10 mouse cellular contexts compared by ENCODE assay signal in genomic region chr14:121128858-121129800, GRCm38 (mm10).
DNase-seq lines count a peak whose midpoint lies in the region; ATAC-seq and TF ChIP-seq lines count a peak whose summit lies in the region.
"Had no signal": no experiment of that assay in that cellular context is flagged by ENCODE, and none has a peak within 500 bp of the region (broad histone marks: within the 10 kb centered on the region; RNA-seq: fewer than 3 reads in every experiment).

No protein-coding gene starts in this region.

- 0 out of 2 replicates have a peak overlapping the region, but pooled peaks have one; percentile 35 for H3K27ac ChIP-seq in heart, embryonic 11.5 days (ENCODE audit: low read depth, low read length)
- no peak overlapping the region for H3K27ac ChIP-seq in neural tube, embryonic 12.5 days
- peak overlapping the region; percentile 87 for H3K27ac ChIP-seq in limb, embryonic 13.5 days
- H3K27ac ChIP-seq in stomach, postnatal 0 days (replicated peaks) = no peak overlapping the region
- no peak overlapping the region for H3K27ac ChIP-seq in forebrain, embryonic 16.5 days (ENCODE audit: low read length)
- H3K27ac ChIP-seq: midbrain, embryonic 12.5 days had no signal

- TF ChIP-seq CTCF in stomach, postnatal 0 days (IDR thresholded peaks at IDR 0.05; ENCODE audit: low read depth) = peak; percentile 34; the same call in 1 of the 2 replicates

- H3K4me1 ChIP-seq in heart, embryonic 11.5 days (ENCODE audit: control insufficient read depth, insufficient read depth, low read length) = peaks cover 31% of the 10 kb centered on the region
- peaks cover 13% of the 10 kb centered on the region for H3K4me1 ChIP-seq in neural tube, embryonic 12.5 days
- H3K4me1 ChIP-seq in limb, embryonic 13.5 days = peaks cover 91% of the 10 kb centered on the region
- no peaks in the 10 kb centered on the region for H3K4me1 ChIP-seq in stomach, postnatal 0 days (replicated peaks; ENCODE audit: control insufficient read depth, insufficient read depth)
- peaks cover 12% of the 10 kb centered on the region for H3K4me1 ChIP-seq in forebrain, embryonic 16.5 days (replicated peaks; ENCODE audit: control insufficient read depth, insufficient read depth, low read length)

- H3K9ac ChIP-seq in heart, embryonic 11.5 days (ENCODE audit: low read depth, low read length) = peak overlapping the region; percentile 56; the same call in 1 of the 2 replicates
- no peak overlapping the region for H3K9ac ChIP-seq in neural tube, embryonic 12.5 days
- 0 out of 2 replicates have a peak overlapping the region, but pooled peaks have one; percentile 31 for H3K9ac ChIP-seq in limb, embryonic 13.5 days
- no peak overlapping the region for H3K9ac ChIP-seq in stomach, postnatal 0 days (ENCODE audit: low read length)
- H3K9ac ChIP-seq in forebrain, embryonic 16.5 days (replicated peaks; ENCODE audit: low read depth, low read length) = no peak overlapping the region
- H3K9ac ChIP-seq: midbrain, embryonic 12.5 days had no signal

- H3K36me3 ChIP-seq in heart, embryonic 11.5 days (ENCODE audit: control insufficient read depth, insufficient read depth, low read length) = no peaks in the 10 kb centered on the region
- no peaks in the 10 kb centered on the region for H3K36me3 ChIP-seq in neural tube, embryonic 12.5 days
- peaks cover 7% of the 10 kb centered on the region for H3K36me3 ChIP-seq in limb, embryonic 13.5 days
- no peaks in the 10 kb centered on the region for H3K36me3 ChIP-seq in stomach, postnatal 0 days (ENCODE audit: control insufficient read depth, insufficient read depth, low read length)
- no peaks in the 10 kb centered on the region for H3K36me3 ChIP-seq in forebrain, embryonic 16.5 days (ENCODE audit: control insufficient read depth, insufficient read depth)
- H3K36me3 ChIP-seq: midbrain, embryonic 12.5 days had no signal

- TF ChIP-seq EP300 in stomach, postnatal 0 days (optimal IDR thresholded peaks at IDR 0.05) = no peak

- no peaks in the 10 kb centered on the region for H3K27me3 ChIP-seq in heart, embryonic 11.5 days (ENCODE audit: control insufficient read depth, insufficient read depth, low read length)
- H3K27me3 ChIP-seq in neural tube, embryonic 12.5 days (replicated peaks) = no peaks in the 10 kb centered on the region
- H3K27me3 ChIP-seq in limb, embryonic 13.5 days = no peaks in the 10 kb centered on the region
- H3K27me3 ChIP-seq in stomach, postnatal 0 days (ENCODE audit: control insufficient read depth, insufficient read depth, low read length) = no peaks in the 10 kb centered on the region
- no peaks in the 10 kb centered on the region for H3K27me3 ChIP-seq in forebrain, embryonic 16.5 days (replicated peaks; ENCODE audit: control insufficient read depth, insufficient read depth, low read length)
- H3K27me3 ChIP-seq: midbrain, embryonic 12.5 days had no signal

- DNase-seq in heart, adult 8-10 months (ENCODE audit: low spot score) = no peak
- no peak for DNase-seq in neural tube, embryonic 10.5 days (ENCODE audit: extremely low spot score, low spot score)
- no peak for DNase-seq in stomach, postnatal 0 days (ENCODE audit: low spot score)
- no peak for DNase-seq in cerebellum, postnatal 14 days
- DNase-seq: cerebellum, adult 11 months had no signal

- no peaks in the 10 kb centered on the region for H3K9me3 ChIP-seq in heart, embryonic 11.5 days (replicated peaks; ENCODE audit: control insufficient read depth, low read length)
- H3K9me3 ChIP-seq in neural tube, embryonic 12.5 days = no peaks in the 10 kb centered on the region
- H3K9me3 ChIP-seq in limb, embryonic 13.5 days = no peaks in the 10 kb centered on the region
- no peaks in the 10 kb centered on the region for H3K9me3 ChIP-seq in stomach, postnatal 0 days (ENCODE audit: control insufficient read depth, low read length)
- no peaks in the 10 kb centered on the region for H3K9me3 ChIP-seq in forebrain, embryonic 16.5 days (ENCODE audit: control insufficient read depth, low read length)
- H3K9me3 ChIP-seq: midbrain, embryonic 12.5 days had no signal

- H3K4me3 ChIP-seq in heart, embryonic 11.5 days (ENCODE audit: low read depth, low read length) = no peak overlapping the region
- no peak overlapping the region for H3K4me3 ChIP-seq in neural tube, embryonic 12.5 days
- H3K4me3 ChIP-seq in limb, embryonic 13.5 days = no peak overlapping the region; the same call in 1 of the 2 replicates
- H3K4me3 ChIP-seq in stomach, postnatal 0 days (ENCODE audit: low read depth, low read length) = no peak overlapping the region
- H3K4me3 ChIP-seq in forebrain, embryonic 16.5 days (replicated peaks; ENCODE audit: low read length) = no peak overlapping the region
- H3K4me3 ChIP-seq: midbrain, embryonic 12.5 days had no signal

- 0 out of 2 replicates have a peak overlapping the region, but pooled peaks have one; percentile 14 for H3K4me2 ChIP-seq in heart, embryonic 11.5 days
- 0 out of 2 replicates have a peak overlapping the region, but pooled peaks have one; percentile 3 for H3K4me2 ChIP-seq in neural tube, embryonic 12.5 days (replicated peaks)
- peak overlapping the region; percentile 41 for H3K4me2 ChIP-seq in limb, embryonic 13.5 days (replicated peaks)
- no peak overlapping the region for H3K4me2 ChIP-seq in stomach, postnatal 0 days (replicated peaks; ENCODE audit: low read depth)
- no peak overlapping the region for H3K4me2 ChIP-seq in forebrain, embryonic 16.5 days (ENCODE audit: low read length)
- H3K4me2 ChIP-seq: midbrain, embryonic 12.5 days had no signal

- WGBS in heart, embryonic 11.5 days (ENCODE audit: insufficient replicate concordance) = 53% methylated on average over 20 of the region's 20 CpGs
- 24% methylated on average over 20 of the region's 20 CpGs for WGBS in neural tube, embryonic 12.5 days
- 19% methylated on average over 20 of the region's 20 CpGs for WGBS in limb, embryonic 13.5 days
- 56% methylated on average over 19 of the region's 20 CpGs for WGBS in stomach, postnatal 0 days
- WGBS in forebrain, embryonic 16.5 days = 28% methylated on average over 19 of the region's 20 CpGs

- no peak for ATAC-seq in heart, embryonic 11.5 days (replicated peaks; ENCODE audit: insufficient number of reproducible peaks, low FRiP score, low TSS enrichment)
- no peak for ATAC-seq in neural tube, embryonic 12.5 days (ENCODE audit: low FRiP score, low read depth)
- ATAC-seq in limb, embryonic 13.5 days (ENCODE audit: low FRiP score, low read depth) = peak; percentile 74; the same call in 1 of the 2 replicates
- ATAC-seq in stomach, postnatal 0 days (ENCODE audit: low FRiP score, low TSS enrichment) = 0 out of 2 replicates have a peak, but pooled peaks have one; percentile 37
- no peak for ATAC-seq in forebrain, embryonic 16.5 days

Comparison
In these comparisons a context has a peak if more than half of its experiments do, and no peak if none do; other contexts are left out.
1. ATAC-seq: peak in limb, embryonic 13.5 days (single experiment) and stomach, postnatal 0 days (single experiment); none in heart, embryonic 11.5 days (single experiment), neural tube, embryonic 12.5 days (single experiment) and forebrain, embryonic 16.5 days (single experiment).
2. H3K27ac ChIP-seq: peak in heart, embryonic 11.5 days (single experiment) and limb, embryonic 13.5 days (single experiment); none in neural tube, embryonic 12.5 days (single experiment), stomach, postnatal 0 days (single experiment) and forebrain, embryonic 16.5 days (single experiment).
3. H3K4me2 ChIP-seq: peak in heart, embryonic 11.5 days (single experiment), neural tube, embryonic 12.5 days (single experiment) and limb, embryonic 13.5 days (single experiment); none in stomach, postnatal 0 days (single experiment) and forebrain, embryonic 16.5 days (single experiment).
4. H3K9ac ChIP-seq: peak in heart, embryonic 11.5 days (single experiment) and limb, embryonic 13.5 days (single experiment); none in neural tube, embryonic 12.5 days (single experiment), stomach, postnatal 0 days (single experiment) and forebrain, embryonic 16.5 days (single experiment).